Mouse (Mus musculus) limb, embryonic 12.5 days (tissue): Measurements from ENCODE around the gene Astn2. TPM values are rescaled to one million over a fixed set of nuclear protein-coding genes. Genes with fewer than 3 reads are reported as not detected.

Source experiments
- ATAC-seq: fragments of 200-750 bp; cut with Nextera tagmentation; 2 replicates; pipeline ENCODE4 v1.8.0; 2017; ENCODE audit warnings: low read depth, moderate TSS enrichment; ENCODE audit not compliant: insufficient number of reproducible peaks, insufficient read depth, low FRiP score, low TSS enrichment
- H3K27ac ChIP-seq: fragments of 300-500 bp; sonication (generic); 2 replicates; pipeline ENCODE4 v1.5.1; 2016; ENCODE audit warnings: mild to moderate bottlenecking, moderate library complexity
- H3K27me3 ChIP-seq: fragments of 300-500 bp; sonication (generic); 2 replicates; pipeline ENCODE4 v1.6.1; 2016; ENCODE audit warnings: mild to moderate bottlenecking, moderate library complexity
- H3K36me3 ChIP-seq: fragments of 300-500 bp; sonication (generic); 2 replicates; pipeline ENCODE4 v1.6.1; 2016; ENCODE audit warnings: mild to moderate bottlenecking, moderate library complexity
- H3K4me1 ChIP-seq: fragments of 300-500 bp; sonication (generic); replicated peaks from 2 replicates; pipeline ENCODE4 v1.6.1; 2016
- H3K4me2 ChIP-seq: fragments of 300-500 bp; sonication (generic); 2 replicates; pipeline ENCODE4 v1.6.1; 2016; ENCODE audit warnings: mild to moderate bottlenecking, moderate library complexity
- H3K4me3 ChIP-seq: fragments of 300-500 bp; sonication (generic); replicated peaks from 2 replicates; pipeline ENCODE4 v1.5.1; 2016; ENCODE audit warnings: mild to moderate bottlenecking
- H3K9ac ChIP-seq: fragments of 300-500 bp; sonication (generic); replicated peaks from 2 replicates; pipeline ENCODE4 v1.6.1; 2016; ENCODE audit warnings: mild to moderate bottlenecking, moderate library complexity
- H3K9me3 ChIP-seq: fragments of 300-500 bp; sonication (generic); 2 replicates; pipeline ENCODE4 v1.6.1; 2016; ENCODE audit warnings: mild to moderate bottlenecking, moderate library complexity
- WGBS: fragments of 180-500 bp; shearing (Covaris S2); methylation state at CpG from one replicate; pipeline ENCODE4 v1.1.7; 2016; 5-methylcytosine and 5-hydroxymethylcytosine counted together
- polyA plus RNA-seq: library from polyadenylated mRNA; unstranded; fragments of >200 nt; fragmentation: Nextera tagmentation; extraction: Ambion mirVana; gene quantifications from 2 replicates; pipeline ENCODE4 v1.2.1, GENCODE M21; 2016

The Astn2 gene
- polyA plus RNA-seq, 1 experiment from 2014 or later, result 1.6 TPM

DNA sequence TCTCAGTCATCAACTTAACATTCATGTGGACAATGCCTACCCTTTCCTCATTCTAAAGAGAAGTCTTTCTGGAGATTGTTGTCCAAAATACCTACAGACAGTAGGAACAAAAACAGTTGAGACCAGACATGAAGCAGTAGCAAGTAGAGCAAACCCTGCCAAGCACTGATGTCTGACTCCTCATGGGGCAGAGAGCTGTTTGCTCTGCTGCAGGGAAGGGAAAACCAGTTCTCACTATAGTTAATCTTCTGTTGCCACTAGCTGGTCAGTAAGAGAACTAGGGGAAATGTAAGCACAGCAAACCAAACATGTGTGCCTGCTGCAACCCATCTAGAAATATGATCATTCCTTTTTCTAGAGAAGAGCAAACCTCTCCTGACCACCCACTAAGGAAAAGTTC is 7.2 kb downstream of the Astn2 start:
- Histone ChIP-seq H3K4me2 (no peak overlapping the region), H3K9ac (no peak overlapping the region), H3K4me1 (no peaks in the 10 kb centered on the region), H3K36me3 (no peaks in the 10 kb centered on the region), H3K27ac (no peak overlapping the region), H3K9me3 (no peaks in the 10 kb centered on the region), H3K27me3 (peaks cover 20% of the 10 kb centered on the region), H3K4me3 (no peak overlapping the region)
- no peak for ATAC-seq

DNA sequence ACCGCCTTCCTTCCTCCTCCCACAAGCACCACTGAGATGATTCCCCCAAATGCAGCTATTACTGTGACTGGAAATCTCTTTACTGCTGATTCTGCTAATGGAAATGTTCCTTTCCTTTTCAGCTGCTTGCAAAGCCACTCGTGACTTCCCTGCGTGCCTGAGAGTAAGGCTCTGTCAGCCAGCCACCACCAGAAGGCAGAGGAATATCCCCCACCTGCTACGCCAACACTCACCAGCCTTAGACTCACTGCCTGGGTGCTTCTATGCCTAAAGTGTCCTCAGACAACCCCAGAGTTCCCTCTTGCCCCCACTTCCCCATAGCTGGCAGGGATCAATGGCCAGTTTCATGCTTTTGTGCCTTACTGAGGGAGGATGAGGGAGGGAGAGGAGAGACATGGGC is 11.1 kb downstream of the Astn2 start:
- H3K27me3 ChIP-seq, result peaks cover 3% of the 10 kb centered on the region; the same call in 1 of the 2 replicates
- H3K9ac ChIP-seq, result no peak overlapping the region
- no peaks in the 10 kb centered on the region for H3K9me3 ChIP-seq
- no peak overlapping the region for H3K4me3 ChIP-seq
- H3K27ac ChIP-seq, result no peak overlapping the region
- 0 out of 2 replicates have a peak, but pooled peaks cover 7% of the 10 kb centered on the region for H3K4me1 ChIP-seq
- H3K36me3 ChIP-seq, result no peaks in the 10 kb centered on the region
- no peak for ATAC-seq
- H3K4me2 ChIP-seq, result no peak overlapping the region
- WGBS, result 73% methylated on average over 4 of the region's 4 CpGs

DNA sequence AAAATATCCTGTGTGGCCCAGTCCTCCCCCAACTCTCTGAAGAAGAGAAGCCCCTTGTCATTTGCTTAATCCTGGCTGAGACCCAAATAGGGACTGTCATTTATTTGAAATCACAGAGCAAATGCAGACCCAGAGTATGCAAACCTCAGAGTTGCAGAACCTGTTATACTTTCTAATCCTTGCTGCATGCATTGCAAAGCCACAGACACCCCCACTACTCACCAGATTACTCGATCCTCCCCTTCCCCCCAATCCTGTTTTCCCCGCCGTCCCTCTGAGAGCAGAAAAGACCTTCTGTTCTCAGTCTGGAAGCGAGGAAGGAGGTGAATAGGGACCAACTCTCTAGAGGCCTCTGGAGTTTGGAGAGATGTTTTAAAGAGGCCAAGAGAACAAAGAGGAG is 13.9 kb downstream of the Astn2 start:
- Histone ChIP-seq H3K9ac (no peak overlapping the region), H3K27ac (no peak overlapping the region), H3K36me3 (no peaks in the 10 kb centered on the region), H3K4me2 (no peak overlapping the region), H3K4me1 (0 out of 2 replicates have a peak, but pooled peaks cover 7% of the 10 kb centered on the region), H3K4me3 (no peak overlapping the region), H3K27me3 (peaks cover 3% of the 10 kb centered on the region; the same call in 1 of the 2 replicates), H3K9me3 (no peaks in the 10 kb centered on the region)
- 25% methylated on average over 4 of the region's 4 CpGs for WGBS
- ATAC-seq, result no peak

DNA sequence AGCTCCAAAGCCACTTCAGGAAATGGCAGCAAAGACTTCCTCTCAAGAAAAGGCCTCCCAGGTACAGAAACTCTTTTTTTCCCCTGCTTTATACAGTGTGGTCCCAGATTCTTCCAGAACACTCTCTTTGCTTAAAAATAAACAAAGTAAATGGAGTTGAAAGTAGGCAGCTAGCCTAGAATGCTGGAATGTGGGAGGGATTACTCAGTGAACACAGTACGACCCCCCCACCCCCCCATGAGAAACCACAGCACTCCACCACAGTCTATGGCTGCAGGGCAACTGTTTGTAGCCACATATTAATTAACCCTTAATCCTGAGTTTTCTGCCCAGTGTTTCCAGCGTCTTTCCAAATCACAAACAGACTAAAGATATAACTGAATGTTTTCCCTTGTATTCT is 25.8 kb downstream of the Astn2 start:
- Histone ChIP-seq H3K4me3 (no peak overlapping the region), H3K27me3 (no peaks in the 10 kb centered on the region), H3K9me3 (no peaks in the 10 kb centered on the region), H3K27ac (no peak overlapping the region), H3K4me1 (peaks cover 7% of the 10 kb centered on the region), H3K9ac (no peak overlapping the region), H3K36me3 (no peaks in the 10 kb centered on the region), H3K4me2 (no peak overlapping the region)
- ATAC-seq, result no peak
- 10% methylated on average over 2 of the region's 2 CpGs for whole genome bisulfite sequencing

DNA sequence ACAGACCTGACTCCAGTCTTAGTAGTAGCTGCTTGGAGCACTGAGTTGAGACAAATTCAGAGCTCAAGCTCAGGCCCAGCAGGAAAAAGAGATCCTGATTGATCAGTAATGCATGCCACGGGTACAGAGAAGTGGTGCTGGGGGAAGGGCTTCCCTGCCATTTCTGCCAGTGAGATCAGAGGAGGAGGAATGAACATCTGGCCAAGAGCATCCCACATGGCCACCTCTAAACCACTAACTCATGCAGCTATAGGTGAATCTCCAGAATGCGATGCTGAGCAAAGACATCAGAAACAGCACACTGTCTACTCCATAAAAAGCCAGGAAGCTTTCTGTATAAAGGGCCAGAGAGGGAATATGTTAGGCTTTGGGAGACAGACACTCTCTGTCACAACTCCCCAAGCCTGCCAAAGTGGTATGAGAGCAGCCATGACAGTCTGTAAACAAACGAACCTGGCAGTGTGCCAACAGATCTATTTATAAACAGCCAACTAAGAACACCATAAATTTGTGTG is 33.8 kb downstream of the Astn2 start:
- WGBS, result 66% methylated on average over 3 of the region's 3 CpGs
- no peak overlapping the region for H3K4me2 ChIP-seq
- no peaks in the 10 kb centered on the region for H3K9me3 ChIP-seq
- no peak for ATAC-seq
- H3K4me1 ChIP-seq, result peaks cover 2% of the 10 kb centered on the region; the same call in 1 of the 2 replicates
- no peaks in the 10 kb centered on the region for H3K36me3 ChIP-seq
- no peaks in the 10 kb centered on the region for H3K27me3 ChIP-seq
- no peak overlapping the region for H3K9ac ChIP-seq
- no peak overlapping the region for H3K27ac ChIP-seq
- H3K4me3 ChIP-seq, result no peak overlapping the region

DNA sequence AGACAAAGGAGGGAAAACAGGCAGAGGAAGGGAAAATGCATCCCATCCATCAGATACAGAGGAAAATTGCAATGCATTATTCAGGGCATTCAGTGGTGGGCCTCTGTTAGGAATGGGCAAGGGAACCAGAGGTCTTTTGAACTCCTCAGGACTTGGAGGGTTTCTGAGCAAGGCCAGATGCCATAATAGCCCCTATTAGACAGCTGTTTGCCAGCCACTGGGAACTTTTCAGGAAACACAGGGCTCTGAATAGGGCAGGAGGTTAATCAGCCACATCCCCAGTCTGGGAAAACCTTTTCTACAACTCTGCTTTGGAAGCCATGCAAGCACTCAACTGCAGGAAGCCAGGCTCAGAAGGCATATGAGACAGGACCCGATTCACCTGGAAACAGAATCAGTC is 38.9 kb downstream of the Astn2 start:
- Histone ChIP-seq H3K4me1 (peaks cover 4% of the 10 kb centered on the region; the same call in 1 of the 2 replicates), H3K4me3 (no peak overlapping the region), H3K36me3 (no peaks in the 10 kb centered on the region), H3K4me2 (no peak overlapping the region), H3K27me3 (no peaks in the 10 kb centered on the region), H3K9ac (no peak overlapping the region), H3K9me3 (no peaks in the 10 kb centered on the region), H3K27ac (no peak overlapping the region)
- ATAC-seq, result no peak
- WGBS, result 8% methylated on average over 1 of the region's 1 CpGs

DNA sequence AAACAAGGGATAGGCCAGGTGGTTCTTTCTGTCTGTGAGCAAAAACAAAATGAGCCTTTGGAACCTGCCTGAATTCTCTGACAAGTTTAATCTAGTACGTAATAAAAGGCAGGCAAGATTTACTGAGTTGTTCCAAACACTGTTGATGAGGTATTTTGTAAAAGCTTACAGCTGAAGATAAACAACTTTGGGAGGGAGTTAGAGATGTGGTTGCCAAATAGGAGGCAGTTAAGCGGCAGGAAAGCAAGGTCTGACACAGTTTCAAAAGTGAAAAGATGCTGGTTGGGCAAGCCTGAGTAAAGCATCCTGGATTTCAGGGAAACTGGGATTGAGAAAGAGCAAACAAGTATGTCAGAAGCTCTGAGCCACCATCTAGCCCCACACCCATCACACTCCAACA is 59.8 kb downstream of the Astn2 start:
- Histone ChIP-seq H3K9ac (no peak overlapping the region), H3K27ac (no peak overlapping the region), H3K4me2 (no peak overlapping the region), H3K4me1 (no peaks in the 10 kb centered on the region), H3K9me3 (no peaks in the 10 kb centered on the region), H3K36me3 (no peaks in the 10 kb centered on the region), H3K4me3 (no peak overlapping the region), H3K27me3 (no peaks in the 10 kb centered on the region)
- WGBS, result 62% methylated on average over 2 of the region's 2 CpGs
- no peak for ATAC-seq

DNA sequence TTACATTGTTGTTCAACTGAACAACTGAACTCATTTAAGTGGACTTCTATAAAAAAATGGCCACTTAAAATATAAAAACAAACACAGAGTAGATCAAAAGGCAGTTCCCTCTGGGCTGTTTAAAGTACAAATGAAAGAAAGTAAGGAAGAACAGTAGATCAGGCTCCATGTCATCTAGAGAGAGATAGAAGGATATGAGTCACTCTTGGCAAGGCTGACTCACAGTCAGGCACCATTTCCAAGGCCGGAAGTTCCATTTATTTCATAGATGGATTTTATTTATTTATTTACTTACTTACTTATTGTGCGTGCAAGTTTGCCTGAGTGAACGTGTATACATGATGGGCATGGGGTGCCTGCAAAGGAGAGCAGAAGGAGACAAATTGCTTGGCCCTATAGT is 67.0 kb downstream of the Astn2 start:
- no peak overlapping the region for H3K9ac ChIP-seq
- H3K4me3 ChIP-seq, result no peak overlapping the region
- H3K9me3 ChIP-seq, result no peaks in the 10 kb centered on the region
- no peaks in the 10 kb centered on the region for H3K4me1 ChIP-seq
- H3K27me3 ChIP-seq, result no peaks in the 10 kb centered on the region
- ATAC-seq, result no peak
- no peak overlapping the region for H3K4me2 ChIP-seq
- 90% methylated on average over 3 of the region's 3 CpGs for WGBS
- no peak overlapping the region for H3K27ac ChIP-seq
- H3K36me3 ChIP-seq, result no peaks in the 10 kb centered on the region

DNA sequence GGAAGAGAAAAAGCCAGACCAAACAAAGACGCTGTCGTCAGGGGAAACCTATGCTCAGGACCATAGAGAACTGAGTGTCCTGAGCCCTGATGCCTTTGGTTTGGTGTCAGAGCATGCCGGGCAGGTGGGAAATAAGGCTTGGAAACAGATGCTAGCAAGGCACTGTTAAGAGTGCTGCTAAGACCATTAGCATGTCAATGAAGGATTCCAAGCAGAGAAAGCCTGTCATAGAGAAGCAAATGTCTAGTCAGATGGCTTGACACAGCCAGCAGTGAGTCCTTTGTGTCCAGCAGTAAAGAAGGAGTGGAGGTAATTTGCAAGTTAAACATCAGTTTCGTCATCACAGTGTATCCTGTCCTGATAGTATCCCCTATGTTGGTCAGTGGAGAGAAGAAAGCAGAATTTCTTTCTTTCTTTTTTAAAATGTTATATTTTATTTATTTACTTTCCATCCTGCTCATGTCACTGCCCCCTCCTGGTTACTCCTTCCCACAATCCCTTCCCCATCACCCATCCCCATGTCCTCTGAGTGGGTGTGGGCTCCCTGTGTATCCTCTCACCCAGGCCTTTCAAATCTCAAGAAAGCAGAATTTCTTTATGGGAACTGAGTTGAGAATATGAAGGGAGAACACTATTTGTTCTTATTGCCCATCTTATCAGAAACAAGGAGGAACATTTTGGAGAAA is 73.7 kb downstream of the Astn2 start:
- no peaks in the 10 kb centered on the region for H3K4me1 ChIP-seq
- ATAC-seq, result no peak
- no peak overlapping the region for H3K27ac ChIP-seq
- no peak overlapping the region for H3K4me2 ChIP-seq
- no peaks in the 10 kb centered on the region for H3K36me3 ChIP-seq
- no peaks in the 10 kb centered on the region for H3K9me3 ChIP-seq
- no peaks in the 10 kb centered on the region for H3K27me3 ChIP-seq
- H3K9ac ChIP-seq, result no peak overlapping the region
- H3K4me3 ChIP-seq, result no peak overlapping the region
- 23% methylated on average over 4 of the region's 4 CpGs for WGBS

DNA sequence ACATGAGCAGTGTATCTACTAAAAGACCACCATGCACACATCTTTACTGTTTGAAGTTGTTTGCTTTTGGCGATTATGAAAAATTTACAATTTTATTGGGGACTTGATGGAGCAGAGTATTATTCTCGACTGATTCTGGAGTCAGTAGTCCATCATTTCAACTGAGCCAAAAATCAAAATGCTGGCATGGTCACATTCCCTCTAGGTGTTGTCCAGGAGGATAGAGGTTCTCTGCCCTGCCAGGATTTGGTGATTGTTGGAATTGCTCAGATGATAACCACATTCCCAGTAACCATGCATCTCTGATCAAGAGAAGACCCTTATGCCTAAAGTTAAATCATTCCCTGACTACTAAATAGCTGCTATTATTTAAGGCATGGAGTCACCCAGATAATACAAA is 83.4 kb downstream of the Astn2 start:
- ATAC-seq, result no peak
- Histone ChIP-seq H3K4me2 (no peak overlapping the region), H3K9me3 (no peaks in the 10 kb centered on the region), H3K4me1 (no peaks in the 10 kb centered on the region), H3K27me3 (no peaks in the 10 kb centered on the region), H3K36me3 (no peaks in the 10 kb centered on the region), H3K9ac (no peak overlapping the region), H3K4me3 (no peak overlapping the region), H3K27ac (no peak overlapping the region)
- WGBS, result 86% methylated on average over 2 of the region's 2 CpGs

DNA sequence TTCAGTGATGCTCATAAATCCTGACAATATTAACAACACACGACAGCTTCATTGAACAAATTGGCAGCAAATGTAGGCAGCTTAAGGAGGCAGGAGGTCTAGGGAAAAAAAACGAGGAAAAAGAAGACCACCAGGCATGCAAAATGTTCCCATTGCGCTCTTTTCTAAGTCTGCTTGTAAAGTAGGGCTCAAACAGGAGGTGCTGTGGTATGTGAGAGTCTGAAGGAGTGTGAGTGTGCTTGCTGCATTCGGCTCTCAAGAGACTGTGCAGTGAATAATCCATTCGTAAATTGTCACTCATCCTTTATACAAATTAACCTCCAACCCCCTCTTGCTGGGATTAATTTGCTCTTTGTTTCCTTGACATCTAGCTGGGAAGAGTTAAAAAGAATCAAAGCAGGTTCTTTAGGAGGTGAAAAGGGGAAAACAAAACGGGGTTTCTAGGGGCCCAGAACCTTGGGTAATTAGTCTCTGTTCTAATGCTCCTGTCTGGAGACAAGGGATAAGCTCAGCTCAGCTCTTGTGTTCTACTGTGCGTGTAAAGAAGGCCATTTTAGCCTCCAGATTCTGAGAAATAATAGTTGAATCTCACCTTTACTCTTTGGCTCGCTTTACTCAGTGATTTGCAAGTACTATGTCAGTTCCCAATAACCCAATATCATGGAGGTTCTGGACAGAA is 89.5 kb downstream of the Astn2 start:
- H3K9me3 ChIP-seq, result no peaks in the 10 kb centered on the region
- no peak overlapping the region for H3K4me2 ChIP-seq
- H3K36me3 ChIP-seq, result no peaks in the 10 kb centered on the region
- no peaks in the 10 kb centered on the region for H3K27me3 ChIP-seq
- no peak overlapping the region for H3K27ac ChIP-seq
- ATAC-seq, result no peak
- peaks cover 9% of the 10 kb centered on the region for H3K4me1 ChIP-seq
- WGBS, result 25% methylated on average over 8 of the region's 8 CpGs
- H3K4me3 ChIP-seq, result no peak overlapping the region
- no peak overlapping the region for H3K9ac ChIP-seq
